Mouse (Mus musculus) E14TG2a.4 (cell line): Measurements from ENCODE around the gene Klc4.

ENCODE experiments used
- CTCF ChIP-seq: conservative IDR thresholded peaks from 2 replicates; pipeline ENCODE4 v1.5.1; 2014; ENCODE audit warnings: low read length
- NANOG ChIP-seq: IDR thresholded peaks from 2 replicates; pipeline ENCODE4 v1.6.1; 2014; ENCODE audit warnings: borderline replicate concordance, low read length, mixed read lengths

GRCm38 (mm10) chr17:46627409-46627808, 18.4 kb downstream of the Klc4 start:
- no peak for TF ChIP-seq CTCF
- TF ChIP-seq NANOG = no peak
